In the genomic region with DNA sequence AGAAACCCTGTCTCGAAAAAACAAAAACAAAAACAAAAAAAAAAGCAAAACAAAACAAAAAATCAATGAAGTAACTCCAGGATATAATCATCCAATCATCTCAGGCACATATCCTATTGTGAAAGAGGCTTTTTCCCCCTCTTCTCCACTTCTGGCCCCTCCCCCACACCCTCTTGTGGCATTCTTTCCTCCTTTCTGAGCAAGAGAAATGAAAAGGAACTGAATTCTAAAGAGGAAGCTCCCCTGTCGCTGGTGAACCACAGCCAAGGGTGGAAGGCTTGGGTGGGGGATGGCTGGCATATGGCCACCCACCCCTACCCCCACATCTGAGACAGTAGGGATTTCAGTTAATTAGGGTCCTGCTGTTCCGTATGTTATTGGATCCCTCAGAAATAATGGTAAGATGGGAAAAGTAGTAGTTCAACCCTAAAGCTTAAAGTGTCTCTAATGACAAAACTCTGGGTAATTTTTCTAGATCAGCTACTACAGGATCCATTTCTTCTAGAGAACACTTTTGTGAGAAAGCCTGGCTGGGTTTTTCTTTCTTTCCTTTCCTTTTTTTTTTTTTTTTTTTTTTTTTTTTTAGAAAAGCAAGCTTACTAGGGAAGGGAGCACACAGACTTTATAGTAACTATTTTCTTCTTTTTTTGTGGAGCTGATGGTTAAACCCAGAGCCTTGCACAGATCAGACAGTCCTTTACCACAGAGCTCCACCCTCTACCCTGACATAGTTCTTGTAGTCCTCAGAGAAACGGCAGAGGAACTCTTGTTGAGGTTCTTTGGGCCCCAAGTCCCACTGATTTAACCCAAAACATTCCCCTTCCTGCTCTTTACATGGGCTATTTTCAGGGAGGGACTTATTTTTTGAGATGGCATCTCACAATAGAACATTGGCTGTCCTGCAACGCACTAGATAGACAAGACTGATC, we compare ENCODE assay signal across 11 mouse cellular contexts. TPM values are rescaled to one million over a fixed set of nuclear protein-coding genes. Genes with fewer than 3 reads are reported as not detected.
DNase-seq lines count a peak whose midpoint lies in the region; ATAC-seq lines count a peak whose summit lies in the region.
"Had no signal": no experiment of that assay in that cellular context is flagged by ENCODE, and none has a peak within 500 bp of the region (broad histone marks: within the 10 kb centered on the region; RNA-seq: fewer than 3 reads in every experiment).

No protein-coding gene starts in this region.

- H3K27ac ChIP-seq in hindbrain, embryonic 10.5 days: peak overlapping the region; percentile 54
- H3K27ac ChIP-seq in hindbrain, embryonic 16.5 days (ENCODE audit: low read depth, low read length): no peak overlapping the region
- H3K27ac ChIP-seq in embryonic facial prominence, embryonic 11.5 days (replicated peaks; ENCODE audit: low read depth, low read length): no peak overlapping the region
- H3K27ac ChIP-seq: midbrain, embryonic 13.5 days had no signal

- H3K9ac ChIP-seq in hindbrain, embryonic 16.5 days (ENCODE audit: low read depth, low read length): no peak overlapping the region
- no peak overlapping the region for H3K9ac ChIP-seq in embryonic facial prominence, embryonic 11.5 days (replicated peaks; ENCODE audit: low read length)
- H3K9ac ChIP-seq: midbrain, embryonic 13.5 days had no signal

- no peak for ATAC-seq in hindbrain, embryonic 16.5 days
- no peak for ATAC-seq in embryonic facial prominence, embryonic 11.5 days (replicated peaks; ENCODE audit: insufficient number of reproducible peaks, low FRiP score, low TSS enrichment, low read depth)
- ATAC-seq: midbrain, embryonic 13.5 days had no signal

- WGBS in hindbrain, embryonic 10.5 days: 50% methylated on average over 5 of the region's 5 CpGs
- 43% methylated on average over 5 of the region's 5 CpGs for WGBS in hindbrain, embryonic 16.5 days
- WGBS in embryonic facial prominence, embryonic 11.5 days: 53% methylated on average over 5 of the region's 5 CpGs

- H3K27me3 ChIP-seq in hindbrain, embryonic 10.5 days (ENCODE audit: insufficient read depth, poor library complexity, severe bottlenecking): peaks cover 18% of the 10 kb centered on the region
- H3K27me3 ChIP-seq in hindbrain, embryonic 16.5 days (replicated peaks; ENCODE audit: control insufficient read depth, insufficient read depth, low read length): no peaks in the 10 kb centered on the region
- H3K27me3 ChIP-seq in embryonic facial prominence, embryonic 11.5 days (ENCODE audit: control insufficient read depth, insufficient read depth, low read length): 0 out of 2 replicates have a peak, but pooled peaks cover 5% of the 10 kb centered on the region

- no peak overlapping the region for H3K4me3 ChIP-seq in hindbrain, embryonic 10.5 days
- H3K4me3 ChIP-seq in hindbrain, embryonic 16.5 days (ENCODE audit: low read length): no peak overlapping the region
- no peak overlapping the region for H3K4me3 ChIP-seq in embryonic facial prominence, embryonic 11.5 days (ENCODE audit: low read depth, low read length)
- H3K4me3 ChIP-seq: midbrain, embryonic 13.5 days had no signal

- no peaks in the 10 kb centered on the region for H3K9me3 ChIP-seq in hindbrain, embryonic 10.5 days
- no peaks in the 10 kb centered on the region for H3K9me3 ChIP-seq in hindbrain, embryonic 16.5 days (ENCODE audit: control insufficient read depth, low read length)
- no peaks in the 10 kb centered on the region for H3K9me3 ChIP-seq in embryonic facial prominence, embryonic 11.5 days (replicated peaks; ENCODE audit: control insufficient read depth, low read length)
- H3K9me3 ChIP-seq: midbrain, embryonic 13.5 days had no signal

- H3K36me3 ChIP-seq in hindbrain, embryonic 10.5 days: no peaks in the 10 kb centered on the region; the same call in 1 of the 2 replicates
- H3K36me3 ChIP-seq in hindbrain, embryonic 16.5 days (ENCODE audit: control insufficient read depth, insufficient read depth, low read length): no peaks in the 10 kb centered on the region
- no peaks in the 10 kb centered on the region for H3K36me3 ChIP-seq in embryonic facial prominence, embryonic 11.5 days (replicated peaks; ENCODE audit: control insufficient read depth, insufficient read depth, low read depth, low read length)
- H3K36me3 ChIP-seq: midbrain, embryonic 13.5 days had no signal

- no peak for DNase-seq in hindbrain, embryonic 10.5 days (ENCODE audit: low spot score)
- peak; percentile 46 for DNase-seq in Muller cell, postnatal 12 days (ENCODE audit: inconsistent ontology term)
- DNase-seq in embryonic facial prominence, embryonic 11.5 days (ENCODE audit: low spot score): peak; percentile 40
- peak; percentile 59 to 63 for DNase-seq in spleen, postnatal 36 days (ENCODE audit: low spot score in 2 of 2)
- no peak for DNase-seq in retina, embryonic 14.5 days (ENCODE audit: low spot score)
- DNase-seq in layer of hippocampus, adult 8-10 months (ENCODE audit: low spot score in 2 of 2): no peak
- DNase-seq: right cerebral cortex, adult 18-20 months had no signal

- H3K4me1 ChIP-seq in hindbrain, embryonic 10.5 days (replicated peaks): peaks cover 46% of the 10 kb centered on the region
- peaks cover 3% of the 10 kb centered on the region; the same call in 1 of the 2 replicates for H3K4me1 ChIP-seq in hindbrain, embryonic 16.5 days (ENCODE audit: control insufficient read depth, insufficient read depth, low read depth, low read length)
- H3K4me1 ChIP-seq in embryonic facial prominence, embryonic 11.5 days (ENCODE audit: control insufficient read depth, insufficient read depth, low read length): peaks cover 3% of the 10 kb centered on the region

- no peak overlapping the region for H3K4me2 ChIP-seq in hindbrain, embryonic 16.5 days (ENCODE audit: low read length)
- H3K4me2 ChIP-seq in embryonic facial prominence, embryonic 11.5 days (ENCODE audit: low read depth, low read length): no peak overlapping the region
- H3K4me2 ChIP-seq: midbrain, embryonic 13.5 days had no signal

RNA-seq across cellular contexts. Expression of gene Gm10392, which starts 1.9 kb away (rescaled TPM):
- polyA plus RNA-seq in hindbrain, embryonic 10.5 days (2016; fragmentation: Nextera tagmentation; extraction: Ambion mirVana): 0.12 and 0.21 TPM in 2 replicates
- polyA plus RNA-seq in hindbrain, embryonic 16.5 days (2015; fragmentation: Nextera tagmentation; extraction: Ambion mirVana): 0.12 and 0.19 TPM in 2 replicates
- polyA plus RNA-seq in embryonic facial prominence, embryonic 11.5 days (2014; fragmentation: Nextera tagmentation; extraction: Ambion mirVana): 0.14 TPM in 1 of 2 replicates, not detected in the other
- under 1 TPM in 1 of 4 experiments, not detected in 3; 0.20 TPM for total RNA-seq in layer of hippocampus, adult 8-10 months (2022)
- total RNA-seq: heart, postnatal 36 days; left cerebral cortex, postnatal 10 days had no signal

RNA-seq across cellular contexts. Expression of gene Trp53i13, which starts 5.1 kb away (rescaled TPM):
- 32.4 and 41.6 TPM in 2 replicates for polyA plus RNA-seq in hindbrain, embryonic 10.5 days (2016; fragmentation: Nextera tagmentation; extraction: Ambion mirVana)
- 13.8 and 17.6 TPM in 2 replicates for polyA plus RNA-seq in hindbrain, embryonic 16.5 days (2015; fragmentation: Nextera tagmentation; extraction: Ambion mirVana)
- polyA plus RNA-seq in embryonic facial prominence, embryonic 11.5 days (2014; fragmentation: Nextera tagmentation; extraction: Ambion mirVana): 31.0 and 35.5 TPM in 2 replicates
- total RNA-seq in layer of hippocampus, adult 8-10 months (2022): 1 to 10 TPM; 4.9 to 9.1 (median 8.8) TPM

RNA-seq across cellular contexts. Expression of gene Abhd15, which starts 5.9 kb away (rescaled TPM):
- 5.3 and 9.1 TPM in 2 replicates for polyA plus RNA-seq in hindbrain, embryonic 10.5 days (2016; fragmentation: Nextera tagmentation; extraction: Ambion mirVana)
- polyA plus RNA-seq in hindbrain, embryonic 16.5 days (2015; fragmentation: Nextera tagmentation; extraction: Ambion mirVana): 2.2 and 2.9 TPM in 2 replicates
- 1.9 and 2.8 TPM in 2 replicates for polyA plus RNA-seq in embryonic facial prominence, embryonic 11.5 days (2014; fragmentation: Nextera tagmentation; extraction: Ambion mirVana)
- 1 to 10 TPM; 1.0 to 2.4 (median 1.6) TPM for total RNA-seq in layer of hippocampus, adult 8-10 months (2022)

RNA-seq across cellular contexts. Expression of gene Git1, which starts 27.5 kb away (rescaled TPM):
- 14.2 and 14.8 TPM in 2 replicates for polyA plus RNA-seq in hindbrain, embryonic 10.5 days (2016; fragmentation: Nextera tagmentation; extraction: Ambion mirVana)
- 14.0 and 18.0 TPM in 2 replicates for polyA plus RNA-seq in hindbrain, embryonic 16.5 days (2015; fragmentation: Nextera tagmentation; extraction: Ambion mirVana)
- 11.9 and 12.4 TPM in 2 replicates for polyA plus RNA-seq in embryonic facial prominence, embryonic 11.5 days (2014; fragmentation: Nextera tagmentation; extraction: Ambion mirVana)
- total RNA-seq in layer of hippocampus, adult 8-10 months (2022): 100 to 1,000 TPM; 266 to 292 (median 282) TPM

RNA-seq across cellular contexts. Expression of gene Ankrd13b, which starts 31.4 kb away (rescaled TPM):
- 11.1 and 16.7 TPM in 2 replicates for polyA plus RNA-seq in hindbrain, embryonic 10.5 days (2016; fragmentation: Nextera tagmentation; extraction: Ambion mirVana)
- polyA plus RNA-seq in hindbrain, embryonic 16.5 days (2015; fragmentation: Nextera tagmentation; extraction: Ambion mirVana): 23.3 and 30.4 TPM in 2 replicates
- 7.9 and 8.5 TPM in 2 replicates for polyA plus RNA-seq in embryonic facial prominence, embryonic 11.5 days (2014; fragmentation: Nextera tagmentation; extraction: Ambion mirVana)
- total RNA-seq in layer of hippocampus, adult 8-10 months (2022): 10 to 100 TPM; 71.2 to 78.4 (median 73.7) TPM

Comparison
In these comparisons a context has a peak if more than half of its experiments do, and no peak if none do; other contexts are left out.
1. DNase-seq: peak in Muller cell, postnatal 12 days (single experiment), embryonic facial prominence, embryonic 11.5 days (single experiment) and spleen, postnatal 36 days (2 of 2); none in hindbrain, embryonic 10.5 days (single experiment), retina, embryonic 14.5 days (single experiment) and layer of hippocampus, adult 8-10 months (0 of 2).